Mouse (Mus musculus): ENCODE results near the gene Ccl3.

- TF ChIP-seq CTCF (IDR thresholded peaks at IDR 0.05; ENCODE audit: low read depth, low read length), result no peak
- TF ChIP-seq EP300 (IDR thresholded peaks at IDR 0.05; ENCODE audit: insufficient read depth, low read depth, low read length), result no peak
- no peak for TF ChIP-seq POLR2A (IDR thresholded peaks at IDR 0.05; ENCODE audit: insufficient read depth, low read length)
Measured at GRCm38 (mm10) chr11:83675665-83676064, 26.5 kb upstream of the Ccl3 start.

All from ES-Bruce4 (cell line).